Mouse (Mus musculus) liver, embryonic 15.5 days (tissue): ENCODE results near the gene Eapp. TPM values are rescaled to one million over a fixed set of nuclear protein-coding genes. Genes with fewer than 3 reads are reported as not detected.
A peak's percentile ranks its signal among the peaks of the same experiment; 100 is the strongest.

Source experiments
- ATAC-seq: fragments of 200-750 bp; cut with Nextera tagmentation; 2 replicates; pipeline ENCODE4 v1.8.0; 2017; ENCODE audit warnings: moderate number of reproducible peaks, mild to moderate bottlenecking, moderate library complexity; ENCODE audit not compliant: insufficient read depth
- H3K27ac ChIP-seq: fragments of 300-500 bp; sonication (generic); replicated peaks from 2 replicates; pipeline ENCODE4 v1.5.1; 2015; ENCODE audit warnings: mild to moderate bottlenecking, inconsistent platforms
- H3K27me3 ChIP-seq: fragments of 300-500 bp; sonication (generic); 2 replicates; pipeline ENCODE4 v1.6.1; 2015; ENCODE audit warnings: mild to moderate bottlenecking, inconsistent platforms
- H3K36me3 ChIP-seq: fragments of 300-500 bp; sonication (generic); replicated peaks from 2 replicates; pipeline ENCODE4 v1.6.1; 2015; ENCODE audit warnings: moderate library complexity, mild to moderate bottlenecking, inconsistent platforms
- H3K4me1 ChIP-seq: fragments of 300-500 bp; sonication (generic); replicated peaks from 2 replicates; pipeline ENCODE4 v1.6.1; 2015; ENCODE audit warnings: inconsistent platforms
- H3K4me2 ChIP-seq: fragments of 300-500 bp; sonication (generic); 2 replicates; pipeline ENCODE4 v1.6.1; 2015; ENCODE audit warnings: moderate library complexity, mild to moderate bottlenecking, inconsistent platforms
- H3K4me3 ChIP-seq: fragments of 300-500 bp; sonication (generic); replicated peaks from 2 replicates; pipeline ENCODE4 v1.5.1; 2015; ENCODE audit warnings: mild to moderate bottlenecking, inconsistent platforms
- H3K9ac ChIP-seq: fragments of 300-500 bp; sonication (generic); 2 replicates; pipeline ENCODE4 v1.6.1; 2015; ENCODE audit warnings: moderate library complexity, mild to moderate bottlenecking, inconsistent platforms
- H3K9me3 ChIP-seq: fragments of 300-500 bp; sonication (generic); replicated peaks from 2 replicates; pipeline ENCODE4 v1.6.1; 2016; ENCODE audit warnings: inconsistent platforms
- WGBS: fragments of 180-500 bp; shearing (Covaris S2); methylation state at CpG from one replicate; pipeline ENCODE4 v1.1.7; 2015; ENCODE audit warnings: mixed read lengths; ENCODE audit not compliant: insufficient replicate concordance; 5-methylcytosine and 5-hydroxymethylcytosine counted together
- microRNA counts: library from miRNA; unstranded; fragments of <30 nt; microRNA quantifications from one replicate; lab custom pipeline; 2016
- microRNA-seq: library from miRNA; unstranded; fragments of <30 nt; microRNA quantifications from one replicate; pipeline ENCODE4, GENCODE M21; 2016
- polyA plus RNA-seq: library from polyadenylated mRNA; unstranded; fragments of >200 nt; fragmentation: Nextera tagmentation; extraction: Ambion mirVana; gene quantifications from 2 replicates; pipeline ENCODE4 v1.2.1, GENCODE M21; 2015

Gene Eapp
- polyA plus RNA-seq, 1 experiment from 2014 or later, result 36.2 TPM

DNA sequence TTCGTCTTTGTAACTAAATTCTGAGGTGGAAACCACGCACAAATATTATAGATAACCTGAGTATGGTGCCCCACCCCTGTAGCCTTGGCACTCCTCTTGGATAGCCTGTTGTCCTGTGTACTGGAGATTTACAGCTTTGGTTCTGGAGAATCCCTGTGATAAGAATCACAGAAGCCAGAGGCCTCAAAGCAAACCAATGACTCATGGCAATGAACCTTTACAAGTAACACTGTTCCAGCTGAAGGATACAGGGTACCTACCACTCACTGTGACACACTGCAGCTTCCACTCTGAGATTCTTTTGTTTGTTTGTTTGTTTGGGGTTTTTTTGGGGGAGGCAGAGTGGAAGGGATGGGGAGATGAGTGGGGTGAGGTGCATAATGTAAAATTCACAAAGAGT is 73.8 kb downstream of the Eapp start:
- H3K27me3 ChIP-seq, result no peaks in the 10 kb centered on the region
- H3K9me3 ChIP-seq, result no peaks in the 10 kb centered on the region
- no peak overlapping the region for H3K4me2 ChIP-seq
- H3K27ac ChIP-seq, result no peak overlapping the region
- H3K4me1 ChIP-seq, result no peaks in the 10 kb centered on the region
- no peak overlapping the region for H3K4me3 ChIP-seq
- H3K36me3 ChIP-seq, result no peaks in the 10 kb centered on the region
- no peak for ATAC-seq
- H3K9ac ChIP-seq, result no peak overlapping the region
- 49% methylated on average over 2 of the region's 2 CpGs for WGBS

MicroRNAs encoded within 50 kb of the gene (microRNA counts, 519-probe panel; counts per million panel counts)
- microRNA mmu-miR-1892 (lab: Ali Mortazavi, UCI), result 1,377 counts per million, percentile 7 among the panel's probes with 10 or more counts

Small RNA genes within 50 kb of the gene (microRNA-seq; reads per million reads assigned to microRNA genes)
- gene Mir1892, result not detected

Other genes with a start within 250 kb of the Eapp start
- 76.4 and 80.3 TPM in 2 replicates for gene Sptssa, start 39.3 kb downstream of the Eapp start, polyA plus RNA-seq
- 39.5 and 44.0 TPM in 2 replicates for gene Snx6, start 99.8 kb upstream of the Eapp start, polyA plus RNA-seq
- 36.7 and 40.4 TPM in 2 replicates for gene Cfl2, start 167.0 kb upstream of the Eapp start, polyA plus RNA-seq